Mouse (Mus musculus) erythroblast, embryonic 14.5 days (primary cell): ENCODE measurements around the gene Pik3cb. TPM values are rescaled to one million over a fixed set of nuclear protein-coding genes. Genes with fewer than 3 reads are reported as not detected.

Experiments
- H3K27me3 ChIP-seq: 2 replicates; pipeline ENCODE4 v1.6.1; 2012; ENCODE audit warnings: inconsistent platforms; ENCODE audit not compliant: control insufficient read depth
- H3K36me3 ChIP-seq: 2 replicates; pipeline ENCODE4 v1.6.1; 2012; ENCODE audit warnings: mild to moderate bottlenecking, inconsistent platforms; ENCODE audit not compliant: control insufficient read depth
- H3K4me1 ChIP-seq: 2 replicates; pipeline ENCODE4 v1.6.1; 2012; ENCODE audit warnings: inconsistent platforms; ENCODE audit not compliant: control insufficient read depth
- H3K4me3 ChIP-seq: replicated peaks from 2 replicates; pipeline ENCODE3; 2012; ENCODE audit warnings: moderate library complexity, mild to moderate bottlenecking, inconsistent platforms
- H3K9me3 ChIP-seq: 2 replicates; pipeline ENCODE4 v1.6.1; 2012; ENCODE audit warnings: low read length, inconsistent platforms, mixed read lengths; ENCODE audit not compliant: control insufficient read depth
- GATA1 ChIP-seq: IDR thresholded peaks from 2 replicates; pipeline ENCODE4 v1.6.1; 2012; ENCODE audit warnings: low read length, inconsistent platforms, mixed read lengths
- TAL1 ChIP-seq: IDR thresholded peaks from 3 replicates; pipeline ENCODE4 v1.6.1; 2012; ENCODE audit warnings: low read length, inconsistent platforms, mixed read lengths
- polyA plus RNA-seq: library from polyadenylated mRNA; stranded (reverse); fragments of >175 nt; gene quantifications from 2 replicates; pipeline ENCODE4 v1.2.3, GENCODE M21; 2012

The Pik3cb gene
- polyA plus RNA-seq, 1 experiment = 0.11 TPM

DNA sequence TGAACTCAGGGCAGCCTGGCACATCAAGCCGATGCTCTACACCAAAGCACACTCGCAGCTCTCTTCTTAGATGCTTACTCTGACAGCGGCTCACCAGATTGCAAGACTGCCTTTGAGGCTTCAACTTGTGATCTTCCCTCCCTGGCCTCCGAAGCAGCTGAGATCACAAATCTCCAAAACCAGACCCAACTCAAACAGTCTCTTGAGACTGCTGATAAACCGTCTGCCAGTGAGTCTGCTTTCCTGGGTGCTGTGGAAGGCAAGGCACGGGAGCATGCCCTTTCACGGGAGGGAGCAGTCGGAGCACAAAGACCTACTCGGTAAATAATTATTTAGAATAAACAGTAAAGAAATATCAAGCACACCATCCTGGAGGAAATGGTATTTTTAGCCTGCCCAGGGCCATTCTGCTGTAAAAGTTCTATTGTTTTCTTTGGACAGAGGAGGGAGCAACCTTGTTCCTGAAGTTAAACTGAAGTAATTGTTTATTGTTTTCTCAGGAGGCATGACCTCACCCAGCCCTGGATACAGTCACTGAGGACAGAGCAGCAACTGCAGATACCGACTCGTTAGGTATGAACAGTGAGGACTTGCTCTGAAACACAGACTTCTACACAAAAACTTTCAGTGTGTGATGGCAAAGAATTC lies 41.8 kb downstream of the Pik3cb start:
- Histone ChIP-seq H3K36me3 (peaks cover 54% of the 10 kb centered on the region), H3K4me1 (peaks cover 28% of the 10 kb centered on the region), H3K27me3 (no peaks in the 10 kb centered on the region), H3K9me3 (no peaks in the 10 kb centered on the region), H3K4me3 (no peak overlapping the region)
- no peak for TF ChIP-seq GATA1
- TF ChIP-seq TAL1 = no peak

DNA sequence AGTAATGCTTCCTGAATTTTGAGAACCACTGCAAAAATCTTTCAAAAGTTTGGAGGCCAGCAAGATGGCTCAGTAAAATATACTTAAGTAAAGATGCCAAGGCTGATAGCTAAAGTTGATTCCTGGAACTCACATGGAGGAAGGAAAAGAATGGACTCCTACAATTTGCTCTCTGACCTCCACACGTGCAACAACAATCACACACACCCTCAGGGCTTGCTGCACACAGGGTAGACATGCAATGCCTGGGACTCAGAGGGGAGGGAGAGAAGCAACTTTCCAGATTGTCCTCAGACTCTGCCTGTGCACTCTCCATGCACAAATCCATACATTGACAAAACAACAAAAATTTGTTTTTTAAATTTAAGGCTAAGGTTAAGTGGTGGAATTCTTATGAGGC lies 42.8 kb downstream of the Pik3cb start:
- TF ChIP-seq TAL1 (no peak), GATA1 (no peak)
- Histone ChIP-seq H3K4me1 (peaks cover 26% of the 10 kb centered on the region), H3K4me3 (no peak overlapping the region), H3K27me3 (no peaks in the 10 kb centered on the region), H3K36me3 (peaks cover 60% of the 10 kb centered on the region), H3K9me3 (no peaks in the 10 kb centered on the region)

DNA sequence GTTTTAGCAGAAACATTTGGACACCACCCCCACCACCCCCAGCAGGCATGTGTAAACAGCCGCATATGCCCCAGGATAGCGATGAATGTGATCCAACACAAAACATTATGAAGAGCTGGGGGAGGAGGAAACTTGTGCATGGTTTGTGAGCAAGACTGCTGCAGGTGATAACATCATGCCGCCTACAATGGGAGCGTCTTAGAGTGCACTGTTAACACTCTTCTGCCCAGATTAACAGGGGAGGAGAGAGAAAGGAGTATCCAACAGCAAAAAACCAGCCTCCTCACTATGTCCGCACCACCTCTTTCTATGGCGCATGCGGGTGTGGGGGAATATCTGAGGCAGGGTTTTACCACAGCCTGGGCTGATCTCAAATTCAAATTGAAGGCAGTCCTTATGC lies 45.2 kb downstream of the Pik3cb start:
- H3K4me3 ChIP-seq = no peak overlapping the region
- no peak for TF ChIP-seq GATA1
- no peak for TF ChIP-seq TAL1
- H3K4me1 ChIP-seq = peaks cover 19% of the 10 kb centered on the region
- H3K9me3 ChIP-seq = no peaks in the 10 kb centered on the region
- no peaks in the 10 kb centered on the region for H3K27me3 ChIP-seq
- peaks cover 67% of the 10 kb centered on the region for H3K36me3 ChIP-seq

GRCm38 (mm10) chr9:99090546-99090945 lies 49.9 kb downstream of the Pik3cb start:
- TF ChIP-seq GATA1 = no peak
- TF ChIP-seq TAL1 = no peak
- Histone ChIP-seq H3K36me3 (peaks cover 86% of the 10 kb centered on the region), H3K9me3 (no peaks in the 10 kb centered on the region), H3K4me3 (no peak overlapping the region), H3K27me3 (no peaks in the 10 kb centered on the region), H3K4me1 (peaks cover 5% of the 10 kb centered on the region)

GRCm38 (mm10) chr9:99089904-99090303 lies 50.5 kb downstream of the Pik3cb start:
- no peak for TF ChIP-seq GATA1
- TF ChIP-seq TAL1 = no peak
- Histone ChIP-seq H3K36me3 (peaks cover 87% of the 10 kb centered on the region), H3K9me3 (no peaks in the 10 kb centered on the region), H3K27me3 (no peaks in the 10 kb centered on the region), H3K4me1 (no peaks in the 10 kb centered on the region), H3K4me3 (no peak overlapping the region)

DNA sequence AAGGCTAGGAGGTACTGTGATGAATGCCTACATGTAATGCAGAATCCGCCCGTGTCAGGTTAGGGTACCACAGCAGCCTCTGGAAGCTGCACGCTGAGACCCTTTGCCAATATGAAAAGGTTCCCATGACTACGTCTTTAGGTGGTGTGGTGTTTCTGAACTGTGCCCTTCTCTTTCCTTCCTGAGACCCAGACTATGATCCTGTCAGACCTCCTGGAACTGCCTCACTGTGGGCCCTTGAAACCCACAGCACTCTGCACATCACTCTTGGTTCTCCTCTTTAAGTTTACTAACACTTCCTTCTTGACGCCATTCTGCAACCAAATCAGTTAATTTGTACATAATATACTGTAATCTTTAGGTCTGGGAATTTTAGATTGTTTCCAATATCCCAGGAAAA lies 58.7 kb downstream of the Pik3cb start:
- peaks cover 65% of the 10 kb centered on the region for H3K36me3 ChIP-seq
- no peaks in the 10 kb centered on the region for H3K27me3 ChIP-seq
- no peak overlapping the region for H3K4me3 ChIP-seq
- no peak for TF ChIP-seq GATA1
- no peak for TF ChIP-seq TAL1
- no peaks in the 10 kb centered on the region for H3K4me1 ChIP-seq
- no peaks in the 10 kb centered on the region for H3K9me3 ChIP-seq

GRCm38 (mm10) chr9:99081308-99081707 lies 59.1 kb downstream of the Pik3cb start:
- H3K4me1 ChIP-seq = no peaks in the 10 kb centered on the region
- no peak overlapping the region for H3K4me3 ChIP-seq
- TF ChIP-seq GATA1 (no peak), TAL1 (no peak)
- H3K9me3 ChIP-seq = no peaks in the 10 kb centered on the region
- peaks cover 64% of the 10 kb centered on the region for H3K36me3 ChIP-seq
- H3K27me3 ChIP-seq = no peaks in the 10 kb centered on the region

DNA sequence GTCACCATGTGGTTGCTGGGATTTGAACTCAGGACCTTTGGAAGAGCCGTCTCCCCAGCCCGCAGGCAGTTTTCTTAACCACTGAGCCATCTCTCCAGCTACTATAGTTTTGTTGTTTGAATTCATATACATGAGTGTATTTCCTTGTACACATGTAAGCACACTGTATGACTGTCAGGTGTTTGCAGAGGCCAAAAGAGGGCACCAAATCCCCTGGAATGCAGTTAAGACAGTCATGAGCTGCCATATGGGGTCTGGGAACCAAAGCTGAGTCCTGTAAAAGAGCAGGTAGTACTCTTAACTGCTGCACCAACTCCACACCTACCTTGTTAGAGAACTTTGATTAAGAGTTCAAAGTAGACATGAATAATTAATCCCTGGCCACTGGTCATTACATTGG lies 59.8 kb downstream of the Pik3cb start:
- Histone ChIP-seq H3K36me3 (peaks cover 60% of the 10 kb centered on the region), H3K4me1 (no peaks in the 10 kb centered on the region)
- TF ChIP-seq TAL1 = no peak
- TF ChIP-seq GATA1 = no peak

DNA sequence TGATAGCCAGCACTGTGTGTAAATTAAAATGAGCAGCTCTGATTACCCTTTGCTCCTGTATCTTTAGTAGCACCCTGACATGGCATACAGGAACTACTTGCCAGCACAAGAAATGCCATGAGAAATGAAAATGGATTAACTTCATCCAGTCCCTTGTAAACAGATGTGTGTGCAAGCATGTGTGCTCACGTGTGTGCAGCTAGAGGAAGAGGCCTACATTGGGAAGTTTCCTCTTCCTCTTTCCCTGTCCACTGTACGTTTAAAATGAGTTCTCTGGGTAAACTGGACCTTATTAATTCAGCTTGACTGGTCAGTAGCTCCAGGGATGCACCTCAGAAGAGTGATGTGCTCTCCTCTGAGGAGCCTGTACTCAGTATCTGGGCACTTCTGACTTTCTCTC lies 66.0 kb downstream of the Pik3cb start:
- H3K4me1 ChIP-seq = no peaks in the 10 kb centered on the region
- peaks cover 63% of the 10 kb centered on the region for H3K36me3 ChIP-seq
- TF ChIP-seq GATA1 (no peak), TAL1 (no peak)
- no peak overlapping the region for H3K4me3 ChIP-seq
- H3K9me3 ChIP-seq = no peaks in the 10 kb centered on the region
- H3K27me3 ChIP-seq = no peaks in the 10 kb centered on the region

More for the DNA sequence above, 59.8 kb downstream of the Pik3cb start:
- Histone ChIP-seq H3K9me3 (no peaks in the 10 kb centered on the region), H3K27me3 (no peaks in the 10 kb centered on the region), H3K4me3 (no peak overlapping the region)

DNA sequence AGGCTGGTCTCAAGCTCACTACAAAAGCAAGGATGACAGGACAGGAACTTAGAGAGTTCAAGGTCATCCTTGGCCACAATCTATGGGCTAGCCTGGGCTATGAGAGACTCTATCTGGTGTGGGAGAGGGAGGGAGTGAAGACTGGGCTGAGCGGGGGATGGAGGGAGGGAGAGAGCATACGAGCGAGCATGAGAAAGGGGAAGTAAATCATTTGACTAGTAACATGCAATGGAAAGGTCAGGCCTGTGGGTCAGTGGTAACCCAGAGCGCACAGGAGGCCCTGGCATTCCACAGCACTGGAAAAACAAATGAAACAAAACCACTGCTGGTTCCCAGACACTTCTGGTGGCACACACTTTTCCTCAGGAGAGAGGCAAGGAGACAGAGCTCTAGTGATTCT lies 67.9 kb downstream of the Pik3cb start:
- no peak for TF ChIP-seq TAL1
- no peak for TF ChIP-seq GATA1
- peaks cover 76% of the 10 kb centered on the region for H3K36me3 ChIP-seq
- no peak overlapping the region for H3K4me3 ChIP-seq
- H3K9me3 ChIP-seq = no peaks in the 10 kb centered on the region
- H3K4me1 ChIP-seq = no peaks in the 10 kb centered on the region
- H3K27me3 ChIP-seq = no peaks in the 10 kb centered on the region
